ENCODE assay signal across 11 mouse cellular contexts in the genomic region with DNA sequence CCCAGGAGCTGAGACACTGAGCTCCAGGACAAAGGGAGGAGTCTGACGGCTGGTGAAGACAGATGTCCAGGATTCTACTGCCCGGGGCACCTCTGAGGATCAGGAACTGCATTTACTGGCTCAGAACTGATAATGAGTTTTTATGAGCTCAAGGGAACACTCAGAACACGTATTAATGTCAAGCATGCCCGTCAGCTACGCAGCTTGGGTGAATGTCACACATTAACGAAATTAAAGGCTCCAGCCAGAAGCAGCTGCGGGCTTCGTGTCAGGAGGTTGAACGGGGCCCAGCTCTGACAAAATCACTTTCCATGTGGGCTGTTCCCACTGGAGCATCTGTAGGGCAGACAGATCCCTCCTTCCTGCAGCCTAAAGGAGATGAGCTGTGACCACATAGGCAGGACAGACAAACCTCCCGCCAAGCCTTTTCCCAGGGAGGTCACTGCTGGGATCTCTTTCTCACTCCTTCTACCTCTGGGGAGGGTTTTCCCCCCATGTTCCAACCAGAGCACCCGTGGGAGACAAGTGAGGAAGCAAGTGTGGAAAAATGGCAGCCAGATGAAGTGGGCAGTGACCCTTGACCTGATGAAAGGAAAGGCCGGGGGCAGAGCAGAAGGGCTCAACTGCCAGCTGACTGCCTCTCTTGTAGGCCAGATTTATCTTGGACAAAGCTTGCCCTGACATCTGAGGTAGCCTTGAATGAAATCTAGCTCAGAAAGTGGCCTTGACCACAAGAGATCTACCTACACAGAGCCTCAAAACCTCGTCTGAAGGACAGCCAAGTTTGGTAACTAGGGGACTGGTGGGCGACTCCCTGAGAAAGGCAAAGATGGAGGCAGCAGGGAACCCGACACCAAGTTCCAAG. TPM values are rescaled to one million over a fixed set of nuclear protein-coding genes. Genes with fewer than 3 reads are reported as not detected.
A peak's percentile ranks its signal among the peaks of the same experiment; 100 is the strongest.
DNase-seq lines count a peak whose midpoint lies in the region; ATAC-seq and TF ChIP-seq lines count a peak whose summit lies in the region.
"Had no signal": no experiment of that assay in that cellular context is flagged by ENCODE, and none has a peak within 500 bp of the region (broad histone marks: within the 10 kb centered on the region; RNA-seq: fewer than 3 reads in every experiment).

No protein-coding gene starts in this region.

- ATAC-seq in intestine, embryonic 15.5 days = peak; percentile 85
- peak; percentile 53 for ATAC-seq in midbrain, embryonic 12.5 days (ENCODE audit: low FRiP score, low read depth)
- ATAC-seq in stomach, postnatal 0 days (ENCODE audit: low FRiP score, low TSS enrichment) = no peak
- ATAC-seq: liver, embryonic 12.5 days had no signal

- H3K4me3 ChIP-seq in intestine, embryonic 15.5 days (replicated peaks) = no peak overlapping the region
- H3K4me3 ChIP-seq in midbrain, embryonic 12.5 days = no peak overlapping the region
- H3K4me3 ChIP-seq in stomach, postnatal 0 days (ENCODE audit: low read depth, low read length) = no peak overlapping the region
- H3K4me3 ChIP-seq: liver, embryonic 12.5 days had no signal

- 42% methylated on average over 15 of the region's 15 CpGs for WGBS in intestine, embryonic 15.5 days
- WGBS in midbrain, embryonic 12.5 days = 39% methylated on average over 15 of the region's 15 CpGs
- WGBS in stomach, postnatal 0 days = 60% methylated on average over 15 of the region's 15 CpGs

- no peaks in the 10 kb centered on the region for H3K36me3 ChIP-seq in intestine, embryonic 15.5 days
- peaks cover 7% of the 10 kb centered on the region; the same call in 1 of the 2 replicates for H3K36me3 ChIP-seq in midbrain, embryonic 12.5 days
- no peaks in the 10 kb centered on the region for H3K36me3 ChIP-seq in stomach, postnatal 0 days (ENCODE audit: control insufficient read depth, insufficient read depth, low read length)
- H3K36me3 ChIP-seq: liver, embryonic 12.5 days had no signal

- no peak for TF ChIP-seq CTCF in stomach, postnatal 0 days (IDR thresholded peaks at IDR 0.05; ENCODE audit: low read depth)

- peak; percentile 56 for DNase-seq in adrenal gland, postnatal 14 days
- peak; percentile 26 for DNase-seq in embryo, embryonic 9.5 days (ENCODE audit: extremely low spot score)
- no peak for DNase-seq in stomach, postnatal 0 days (ENCODE audit: low spot score)
- no peak for DNase-seq in thymus, postnatal 0 days (ENCODE audit: low spot score)
- no peak for DNase-seq in urinary bladder, adult 2 months (ENCODE audit: low spot score)
- DNase-seq in lung, postnatal 36 days = no peak
- DNase-seq: cerebellum, adult 9-11 months; thymus, postnatal 36 days had no signal

- TF ChIP-seq EP300 in stomach, postnatal 0 days (optimal IDR thresholded peaks at IDR 0.05) = no peak

- H3K4me1 ChIP-seq in intestine, embryonic 15.5 days (replicated peaks) = peaks cover 37% of the 10 kb centered on the region
- peaks cover 33% of the 10 kb centered on the region for H3K4me1 ChIP-seq in midbrain, embryonic 12.5 days
- H3K4me1 ChIP-seq in stomach, postnatal 0 days (replicated peaks; ENCODE audit: control insufficient read depth, insufficient read depth) = peaks cover 8% of the 10 kb centered on the region

- H3K9me3 ChIP-seq in intestine, embryonic 15.5 days = no peaks in the 10 kb centered on the region
- H3K9me3 ChIP-seq in midbrain, embryonic 12.5 days = no peaks in the 10 kb centered on the region
- no peaks in the 10 kb centered on the region for H3K9me3 ChIP-seq in stomach, postnatal 0 days (ENCODE audit: control insufficient read depth, low read length)
- H3K9me3 ChIP-seq: liver, embryonic 12.5 days had no signal

- H3K9ac ChIP-seq in intestine, embryonic 15.5 days = 0 out of 2 replicates have a peak overlapping the region, but pooled peaks have one; percentile 18
- no peak overlapping the region for H3K9ac ChIP-seq in midbrain, embryonic 12.5 days (replicated peaks)
- no peak overlapping the region for H3K9ac ChIP-seq in stomach, postnatal 0 days (ENCODE audit: low read length)
- H3K9ac ChIP-seq: liver, embryonic 12.5 days had no signal

- no peak overlapping the region for H3K4me2 ChIP-seq in intestine, embryonic 15.5 days (replicated peaks)
- H3K4me2 ChIP-seq in midbrain, embryonic 12.5 days (replicated peaks) = no peak overlapping the region
- H3K4me2 ChIP-seq in stomach, postnatal 0 days (replicated peaks; ENCODE audit: low read depth) = no peak overlapping the region
- H3K4me2 ChIP-seq: liver, embryonic 12.5 days had no signal

- peak overlapping the region; percentile 63; the same call in 1 of the 2 replicates for H3K27ac ChIP-seq in intestine, embryonic 15.5 days
- H3K27ac ChIP-seq in midbrain, embryonic 12.5 days (replicated peaks) = peak overlapping the region; percentile 61
- H3K27ac ChIP-seq in stomach, postnatal 0 days (replicated peaks) = no peak overlapping the region
- H3K27ac ChIP-seq: liver, embryonic 12.5 days had no signal

- no peaks in the 10 kb centered on the region for H3K27me3 ChIP-seq in intestine, embryonic 15.5 days (replicated peaks)
- no peaks in the 10 kb centered on the region for H3K27me3 ChIP-seq in midbrain, embryonic 12.5 days
- no peaks in the 10 kb centered on the region for H3K27me3 ChIP-seq in stomach, postnatal 0 days (ENCODE audit: control insufficient read depth, insufficient read depth, low read length)
- H3K27me3 ChIP-seq: liver, embryonic 12.5 days had no signal

RNA-seq across cellular contexts. Expression of a gene that starts 20.3 kb away (rescaled TPM):
- total RNA-seq in adrenal gland, postnatal 14 days (2021) = 72.2 and 76.9 TPM in 2 replicates
- 21.4 and 23.0 TPM in 2 replicates for polyA plus RNA-seq in intestine, embryonic 15.5 days (2015; fragmentation: Nextera tagmentation; extraction: Ambion mirVana)
- 24.6 and 34.1 TPM in 2 replicates for polyA plus RNA-seq in midbrain, embryonic 12.5 days (2016; fragmentation: Nextera tagmentation; extraction: Ambion mirVana)
- polyA plus RNA-seq in stomach, postnatal 0 days (2015; fragmentation: Nextera tagmentation; extraction: Ambion mirVana) = 8.2 and 8.7 TPM in 2 replicates
- 4.9 and 5.6 TPM in 2 replicates for polyA plus RNA-seq in thymus, postnatal 0 days (2015; fragmentation: Nextera tagmentation; extraction: Ambion mirVana)
- polyA plus RNA-seq in urinary bladder, adult 2 months (2012; rRNA removed) = 19.8 and 38.3 TPM in 2 replicates

Comparison
In these comparisons a context has a peak if more than half of its experiments do, and no peak if none do; other contexts are left out.
1. DNase-seq: peak in adrenal gland, postnatal 14 days (single experiment) and embryo, embryonic 9.5 days (single experiment); none in stomach, postnatal 0 days (single experiment), thymus, postnatal 0 days (single experiment), urinary bladder, adult 2 months (single experiment) and lung, postnatal 36 days (single experiment).